Mouse (Mus musculus): Measurements from ENCODE around the gene Colq. TPM values are rescaled to one million over a fixed set of nuclear protein-coding genes. Genes with fewer than 3 reads are reported as not detected.

Colq gene
- total RNA-seq, 2 experiments from 2014 or later, result not detected

DNA sequence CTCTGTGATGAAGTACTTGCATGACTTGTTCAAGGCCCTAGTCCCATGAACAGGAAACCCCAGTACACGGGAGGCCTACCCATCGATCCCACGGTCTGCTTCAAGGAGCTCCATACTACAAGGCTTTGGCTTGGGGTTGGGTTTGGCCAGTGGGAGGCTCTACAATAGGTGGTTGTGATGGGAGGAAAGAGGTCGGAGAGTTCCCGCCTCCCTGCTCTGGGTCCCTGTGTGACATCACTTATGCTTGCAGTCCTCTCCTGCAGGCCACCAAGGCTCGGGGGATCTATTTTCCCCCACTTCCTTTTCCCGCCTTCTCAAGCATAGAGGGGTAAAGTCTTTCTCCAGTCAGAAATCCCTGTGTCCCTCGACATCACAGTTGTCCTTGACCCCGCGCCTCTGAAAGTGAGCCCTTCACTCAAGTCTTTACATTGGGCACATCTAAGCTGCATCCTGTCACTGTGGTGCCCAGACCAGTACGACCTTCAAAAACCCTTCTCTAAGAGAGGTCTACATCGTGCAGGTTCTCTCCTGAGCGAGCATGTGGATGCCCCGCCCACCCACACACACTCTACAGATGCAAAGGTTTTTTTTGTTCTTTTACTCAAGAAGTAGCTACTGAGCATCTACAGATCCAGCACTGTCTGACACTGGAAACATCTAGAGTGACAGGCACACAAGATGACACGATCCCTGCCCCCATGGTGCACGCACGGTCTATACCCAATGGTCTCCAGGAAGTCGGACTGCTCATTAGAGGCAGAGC lies 16.1 kb downstream of the Colq start:
- no peak for DNase-seq

DNA sequence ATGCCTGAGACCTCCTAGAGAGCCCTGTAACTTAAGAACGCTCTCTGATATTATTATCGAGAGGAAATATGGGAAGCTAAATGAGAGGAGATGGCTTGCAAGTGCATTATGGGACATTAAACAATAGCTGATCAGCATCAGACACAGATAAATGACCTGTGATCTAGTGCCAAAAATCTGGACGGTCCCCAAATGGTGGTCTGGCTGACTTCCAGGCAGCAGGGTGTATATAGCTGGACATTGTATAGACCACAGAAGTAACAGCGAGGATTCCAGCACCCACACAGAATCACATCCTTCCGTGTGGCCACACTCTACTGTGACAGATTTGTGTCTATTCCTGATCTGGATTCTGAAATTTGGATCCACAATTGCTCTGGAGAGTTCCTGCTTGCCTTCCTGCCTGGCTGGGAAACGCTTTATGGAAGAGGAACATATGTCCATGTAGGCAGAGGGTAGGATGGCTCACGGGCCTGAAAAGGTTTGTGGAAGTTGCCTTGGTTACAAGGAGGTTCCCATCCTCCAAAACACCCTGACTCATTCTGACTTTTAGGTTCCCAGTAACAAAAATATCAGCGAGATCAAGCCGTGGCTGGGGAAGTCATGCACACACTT lies 18.5 kb downstream of the Colq start:
- no peak for DNase-seq

- DNase-seq, result no peak
These were observed 19.7 kb downstream of the Colq start for GRCm38 (mm10) chr14:31571419-31571818.

- DNase-seq, result no peak
These were observed 20.8 kb downstream of the Colq start for GRCm38 (mm10) chr14:31570131-31570951.

GRCm38 (mm10) chr14:31569151-31569631 lies 22.0 kb downstream of the Colq start:
- peak in 1 of 2 experiments; percentile 19 for DNase-seq

DNA sequence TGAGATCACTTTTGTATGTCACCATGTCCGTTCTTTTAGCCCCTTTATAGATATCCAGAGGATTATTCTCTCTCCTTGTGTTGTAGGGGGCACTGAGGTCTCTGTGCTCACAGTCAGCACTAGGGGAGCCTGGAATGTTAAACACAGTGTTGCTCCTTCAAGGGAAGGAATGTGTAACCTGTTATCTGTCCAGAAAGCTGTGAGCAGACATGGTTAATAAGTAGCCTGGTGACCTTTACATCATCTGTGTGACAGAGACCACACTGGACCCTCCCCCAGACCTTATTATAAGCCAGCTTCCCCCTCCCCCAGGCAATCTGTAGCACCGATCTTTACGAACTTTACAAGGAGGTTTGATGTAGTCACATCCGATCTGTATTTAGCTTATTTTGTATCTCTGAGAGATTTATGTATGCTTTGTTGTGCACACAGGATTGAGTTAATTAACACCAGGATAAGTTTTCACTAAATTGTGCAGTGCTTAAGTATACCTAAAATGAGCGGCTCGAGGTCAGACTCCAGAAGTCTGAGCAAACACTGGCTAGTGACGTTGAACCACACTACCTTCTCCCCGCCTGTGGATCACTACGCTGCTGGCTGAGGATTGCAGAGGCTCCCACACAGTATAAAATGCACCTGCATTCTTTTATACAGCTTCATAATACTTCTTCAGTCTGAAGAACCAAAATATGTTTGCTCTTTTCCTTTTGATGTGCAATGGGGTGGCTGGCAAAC lies 25.5 kb downstream of the Colq start:
- DNase-seq, result no peak

DNA sequence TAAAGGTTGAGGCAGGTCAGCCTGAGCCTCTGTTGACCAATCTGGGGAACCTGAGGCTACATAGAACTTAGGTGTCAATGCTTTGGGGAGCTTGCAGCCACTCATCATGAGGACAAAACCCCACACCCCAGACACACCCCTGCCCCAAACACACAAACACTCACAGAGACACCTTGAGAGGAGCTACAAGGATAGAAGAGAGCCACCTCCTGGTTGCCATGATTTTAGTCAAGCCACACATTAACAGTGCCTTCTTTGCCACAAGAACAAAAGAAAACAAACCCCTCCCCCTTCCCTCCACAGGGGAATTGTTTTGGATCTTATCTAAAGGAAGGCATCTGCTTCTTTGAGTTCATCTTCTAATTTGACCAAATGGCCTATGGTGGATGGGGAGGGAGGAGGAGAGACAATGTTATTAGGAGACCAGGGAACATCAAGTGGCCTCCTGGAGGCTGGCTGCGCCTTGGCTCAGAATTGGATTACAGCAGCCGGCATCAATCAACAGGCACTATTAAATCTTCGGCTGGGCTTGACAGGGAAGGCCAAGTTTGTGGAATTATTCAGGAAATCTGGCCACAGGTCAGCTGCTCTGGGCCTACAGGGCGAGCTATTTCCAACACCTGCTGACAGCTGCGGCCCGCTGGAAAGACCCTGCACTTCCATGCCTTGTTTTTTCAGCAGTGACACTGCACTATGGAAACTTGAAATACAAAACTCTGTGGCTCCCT lies 26.5 kb downstream of the Colq start:
- DNase-seq, result peak; percentile 74 to 75

DNA sequence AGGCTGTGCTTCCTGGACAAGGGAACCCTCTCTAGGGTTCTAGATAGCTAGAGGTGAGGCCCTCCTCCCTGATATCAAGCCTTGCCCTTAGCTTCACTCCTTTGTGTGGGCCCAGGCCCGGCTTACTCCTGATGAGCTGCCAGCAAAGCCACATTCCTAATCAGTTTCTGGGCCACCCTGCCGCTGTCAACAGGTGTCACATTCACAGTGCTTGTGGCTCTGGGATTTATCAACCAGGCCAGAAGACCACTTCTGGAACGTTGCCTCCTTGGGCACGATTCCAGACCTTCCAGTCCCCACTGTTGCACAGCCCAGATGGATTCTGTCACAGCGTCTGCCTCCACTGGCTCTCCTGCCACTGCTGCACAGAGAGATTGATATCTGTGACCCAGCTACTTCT lies 30.3 kb downstream of the Colq start:
- DNase-seq, result no peak

DNA sequence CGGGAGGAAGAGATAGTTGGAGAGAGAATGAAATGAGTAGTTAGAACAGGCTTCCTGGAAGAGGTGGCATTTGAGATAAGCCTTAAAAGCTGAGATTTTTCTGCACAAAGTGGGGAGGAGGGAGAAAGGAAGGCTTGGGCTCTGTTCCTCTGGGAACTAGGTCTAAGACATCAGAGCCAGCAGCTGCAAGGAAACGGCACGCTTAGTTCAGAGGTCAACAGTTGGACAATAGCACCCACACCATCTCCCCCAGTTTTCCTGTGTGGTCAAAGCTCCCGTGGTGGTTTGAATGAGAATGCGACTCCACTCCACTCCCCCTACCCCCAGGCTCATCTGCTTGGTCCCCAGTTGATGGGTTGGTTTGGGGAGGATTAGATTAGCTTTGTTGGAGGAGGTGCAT lies 31.9 kb downstream of the Colq start:
- no peak for DNase-seq

GRCm38 (mm10) chr14:31557784-31558183 lies 33.4 kb downstream of the Colq start:
- no peak for DNase-seq

DNA sequence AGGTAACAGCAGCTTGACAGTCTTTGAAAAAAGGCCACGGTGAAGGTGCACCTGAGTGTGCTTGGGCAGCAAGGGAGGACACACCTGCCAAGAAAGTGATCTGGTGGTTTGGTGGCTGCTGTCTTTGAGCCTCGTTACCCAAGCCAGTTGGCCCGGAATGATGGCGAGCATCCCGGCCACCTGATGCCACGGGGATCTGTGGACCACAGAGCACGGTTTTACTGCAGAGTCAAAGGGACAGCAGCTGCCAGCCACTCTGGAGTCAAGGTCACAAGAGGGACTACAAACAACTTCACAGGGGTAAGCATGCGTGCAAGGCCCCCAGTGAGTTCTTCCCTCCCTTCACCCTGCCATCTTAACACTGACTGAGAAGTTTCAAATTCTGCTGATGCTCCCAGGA lies 33.9 kb downstream of the Colq start:
- no peak for DNase-seq

DNA sequence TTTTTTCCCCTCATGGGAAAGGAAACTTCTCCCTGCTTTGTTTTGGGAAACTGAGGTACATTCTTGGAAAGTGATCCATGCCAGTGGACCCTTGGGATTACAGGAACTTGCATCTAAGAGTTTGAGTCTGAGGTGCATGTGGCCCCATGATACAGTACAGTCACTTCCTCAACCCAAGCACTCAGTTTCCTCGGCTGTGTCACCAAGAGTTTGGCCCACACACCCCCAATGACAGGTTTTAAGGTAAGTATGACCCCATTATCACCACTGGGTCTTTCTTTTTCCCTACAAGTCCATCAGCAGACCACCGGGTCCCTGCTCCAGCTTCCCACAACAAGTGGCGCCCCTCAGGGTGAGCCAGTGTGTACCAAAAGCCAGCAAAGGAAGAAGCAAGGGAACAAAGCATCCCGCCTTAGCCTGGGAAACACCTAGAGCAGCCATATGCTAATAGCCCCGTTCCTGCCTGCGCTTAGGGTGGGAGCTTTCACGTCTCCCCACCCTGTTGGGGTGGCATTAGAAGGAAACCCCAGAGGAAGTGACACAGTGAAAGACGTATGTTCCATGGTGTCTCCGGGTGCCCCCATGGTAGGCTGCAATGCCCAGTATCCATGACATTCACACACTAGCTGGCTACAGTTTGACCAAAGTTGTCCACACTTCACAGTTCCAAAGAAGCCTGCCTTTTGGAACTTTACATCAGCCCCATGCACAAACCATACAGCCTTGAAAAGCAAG lies 34.5 kb downstream of the Colq start:
- no peak for DNase-seq

DNA sequence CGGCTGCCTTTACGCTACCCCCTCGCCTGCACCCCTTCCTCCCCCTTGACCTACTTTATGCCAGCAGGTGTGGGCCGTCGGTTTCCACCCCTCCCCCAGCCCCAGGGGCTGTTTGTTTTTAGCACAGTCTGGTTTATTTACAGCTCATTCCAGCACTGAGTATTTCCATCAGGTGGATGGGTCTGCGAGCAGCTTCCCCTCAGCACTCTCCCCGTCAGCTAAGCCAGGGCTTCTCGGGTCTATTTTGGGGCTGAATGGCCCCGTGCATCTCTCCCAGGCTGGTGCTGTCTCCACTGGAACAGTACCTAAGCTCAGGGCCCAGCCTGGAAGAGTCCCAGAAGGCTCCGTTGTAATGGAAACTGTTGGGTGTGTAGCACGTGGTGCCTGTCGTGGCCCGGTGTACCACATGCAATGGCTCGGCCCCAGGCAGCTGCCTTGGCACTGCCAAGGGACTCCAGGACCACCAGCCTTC lies 35.1 kb downstream of the Colq start:
- DNase-seq, result no peak

- no peak for DNase-seq
These were observed 36.1 kb downstream of the Colq start for GRCm38 (mm10) chr14:31555021-31555420.

GRCm38 (mm10) chr14:31543885-31544442 lies 47.2 kb downstream of the Colq start:
- DNase-seq, result no peak

GRCm38 (mm10) chr14:31537298-31537697 lies 53.8 kb downstream of the Colq start:
- no peak for DNase-seq

DNA sequence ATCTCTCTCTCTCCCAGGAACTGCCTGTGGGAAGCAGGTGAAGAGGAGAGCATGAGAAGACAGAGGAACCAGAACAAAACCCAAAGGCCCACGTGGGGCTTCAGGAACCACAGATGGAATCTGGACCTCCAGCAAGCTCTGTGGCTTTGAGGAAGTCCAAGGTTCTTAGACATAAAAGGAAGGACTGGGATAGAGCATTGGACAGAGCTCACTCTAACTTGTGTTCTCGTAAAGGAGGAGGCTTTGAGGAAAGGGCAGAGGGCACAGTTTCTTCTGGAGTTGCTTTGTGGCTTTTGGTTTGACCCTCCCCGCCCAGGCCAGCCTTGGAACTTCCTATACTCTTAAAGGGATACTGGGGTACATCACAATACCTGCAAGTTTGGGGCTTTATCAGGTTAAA lies 58.5 kb downstream of the Colq start:
- no peak for DNase-seq

DNA sequence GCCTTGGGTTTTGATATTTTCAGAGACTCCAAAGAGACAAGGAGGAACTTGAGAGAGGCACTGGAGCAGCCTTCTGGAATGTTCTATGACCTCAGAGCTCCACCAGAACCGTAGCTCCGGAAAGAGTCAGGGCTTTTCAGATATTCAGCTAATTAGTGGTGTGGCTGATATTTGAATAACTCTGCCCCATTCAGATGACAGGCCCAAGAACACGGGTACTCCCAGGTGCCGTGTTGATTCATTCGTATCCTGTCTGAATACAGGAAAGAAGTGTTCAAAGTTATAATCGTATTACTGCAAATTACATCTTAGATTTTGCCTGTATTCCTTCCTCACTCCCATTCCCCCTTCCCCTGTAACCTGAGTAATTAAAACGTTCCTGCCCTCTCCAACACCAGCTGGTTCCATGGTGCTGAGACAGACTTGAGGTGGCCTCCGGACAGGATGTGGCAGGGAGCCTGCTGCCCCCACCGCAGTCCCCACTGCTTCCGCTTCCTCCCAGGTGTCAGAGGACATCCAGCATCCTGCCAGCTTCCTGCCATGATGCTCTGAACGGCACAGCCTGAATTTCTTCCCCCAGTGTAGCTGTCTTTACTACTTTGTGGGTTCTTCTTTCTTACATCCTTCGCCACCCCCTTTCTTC lies 59.5 kb downstream of the Colq start:
- DNase-seq, result peak; percentile 41 to 51

DNA sequence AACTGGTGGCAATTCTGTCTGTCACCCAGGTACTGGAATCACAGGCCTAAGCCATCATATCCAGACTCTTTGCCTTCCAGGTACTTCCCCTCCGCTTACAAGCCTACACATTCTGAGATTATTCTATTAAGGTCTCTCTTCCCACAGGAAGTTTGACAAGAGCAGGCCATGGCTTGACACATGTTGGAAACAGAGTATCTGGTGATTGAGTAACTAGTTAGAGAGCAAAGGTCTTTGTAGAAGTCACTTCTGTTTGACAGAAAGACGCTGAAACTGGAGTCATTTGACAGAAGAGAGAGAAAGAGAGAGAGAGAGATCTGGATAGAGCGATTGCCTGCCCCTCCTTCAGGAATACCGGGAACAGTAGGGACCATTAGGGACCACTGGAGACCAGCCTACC lies 60.3 kb downstream of the Colq start:
- no peak for DNase-seq
